Mouse (Mus musculus): ENCODE results near the gene Scn11a. TPM values are rescaled to one million over a fixed set of nuclear protein-coding genes. Genes with fewer than 3 reads are reported as not detected.

The Scn11a gene
- not detected in 2 replicates for polyA plus RNA-seq (2012; rRNA removed)

GRCm38 (mm10) chr9:119825297-119825696 is at the start of gene Scn11a:
TSS of gene Scn11a (minus strand) at chr9:119825456.

DNA sequence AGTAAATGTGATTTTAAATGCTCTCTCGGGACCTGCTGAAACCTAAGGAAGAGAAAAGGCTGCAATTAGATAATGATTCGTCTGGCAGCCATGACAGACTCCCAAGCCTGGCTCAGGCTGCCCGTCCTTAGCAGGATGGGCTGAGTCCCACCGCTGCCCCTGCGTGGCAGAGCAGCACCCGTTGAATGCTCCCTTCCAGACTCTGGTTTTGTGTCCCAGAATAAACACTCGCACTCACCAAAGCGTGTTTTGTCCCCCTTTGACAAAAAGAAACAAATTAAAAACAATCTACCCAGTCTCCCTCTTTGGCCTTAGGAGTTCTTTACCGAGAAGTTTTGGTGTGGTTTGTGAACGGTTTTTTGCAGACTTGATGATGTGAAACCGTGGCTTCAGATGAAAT is 106.0 kb downstream of the Scn11a start, which contains the start of gene Scn10a:
Gene Scn10a, minus strand, starts transcription at position 101 of the 400 bp plus-strand sequence.

Other genes starting within 250 kb of the Scn11a start
- 2.1 and 2.7 TPM in 2 replicates for gene Scn5a, start 246.4 kb downstream of the Scn11a start, polyA plus RNA-seq (2012; rRNA removed)
- gene Scn10a, start 106.1 kb downstream of the Scn11a start, polyA plus RNA-seq (2012; rRNA removed) = 0.38 and 0.54 TPM in 2 replicates
- gene Wdr48, start 69.4 kb upstream of the Scn11a start, polyA plus RNA-seq (2012; rRNA removed) = 46.9 and 49.4 TPM in 2 replicates
- 28.9 and 29.6 TPM in 2 replicates for gene Gorasp1, start 112.1 kb upstream of the Scn11a start, polyA plus RNA-seq (2012; rRNA removed)
- gene Ttc21a, start 112.2 kb upstream of the Scn11a start, polyA plus RNA-seq (2012; rRNA removed) = 7.1 and 7.8 TPM in 2 replicates
- gene Csrnp1, start 159.2 kb upstream of the Scn11a start, polyA plus RNA-seq (2012; rRNA removed) = 31.5 and 31.6 TPM in 2 replicates
- 0.15 and 0.20 TPM in 2 replicates for gene Xirp1, start 198.1 kb upstream of the Scn11a start, polyA plus RNA-seq (2012; rRNA removed)
- 12.8 and 14.2 TPM in 2 replicates for gene Cx3cr1, start 244.4 kb upstream of the Scn11a start, polyA plus RNA-seq (2012; rRNA removed)